In genomic region chr11:76685604-76686003, GRCm38 (mm10) we compare ENCODE assay signal across 20 mouse cellular contexts. TPM values are rescaled to one million over a fixed set of nuclear protein-coding genes. Genes with fewer than 3 reads are reported as not detected.
DNase-seq lines count a peak whose midpoint lies in the region; ATAC-seq and TF ChIP-seq lines count a peak whose summit lies in the region.
"Had no signal": no experiment of that assay in that cellular context is flagged by ENCODE, and none has a peak within 500 bp of the region (broad histone marks: within the 10 kb centered on the region; RNA-seq: fewer than 3 reads in every experiment).

No protein-coding gene starts in this region.

- H3K36me3 ChIP-seq in myocyte (ENCODE audit: control insufficient read depth, insufficient read depth), result no peaks in the 10 kb centered on the region
- H3K36me3 ChIP-seq: G1E had no signal

- no peak overlapping the region for H3ac ChIP-seq in myocyte (ENCODE audit: control insufficient read depth, insufficient read length)

- peak overlapping the region; percentile 90 for H3K27ac ChIP-seq in brown adipose tissue, adult 24 weeks (replicated peaks; ENCODE audit: low read depth, low read length)

- peak overlapping the region; percentile 66 for H3K4me3 ChIP-seq in brown adipose tissue, adult 24 weeks (ENCODE audit: insufficient read depth, low read depth, low read length)
- no peak overlapping the region for H3K4me3 ChIP-seq in myocyte

- TF ChIP-seq POLR2A in myocyte (IDR thresholded peaks at IDR 0.05; ENCODE audit: insufficient read length, low read depth), result no peak

- H3K79me2 ChIP-seq in myocyte (ENCODE audit: control insufficient read depth, insufficient read depth), result no peaks in the 10 kb centered on the region

- no peaks in the 10 kb centered on the region for H3K27me3 ChIP-seq in myocyte (ENCODE audit: control insufficient read depth, insufficient read depth, insufficient read length)

- no peak overlapping the region for H3K4me2 ChIP-seq in myocyte (ENCODE audit: low read depth)

- DNase-seq in cerebellum, adult 9-10 months, result no peak
- DNase-seq: adrenal gland, adult 2 months; adrenal gland, adult 8-10 months; adrenal gland, postnatal 10 days; adrenal gland, postnatal 14 days; adrenal gland, postnatal 25 days; adrenal gland, postnatal 36 days; B cell, adult 2 months; cerebellum, adult 11 months; cerebellum, adult 11-12 months; cerebellum, adult 18-20 months; cerebellum, adult 2 months; cerebellum, adult 8-10 months had no signal

- peaks cover 3% of the 10 kb centered on the region; the same call in 1 of the 2 replicates for H3K4me1 ChIP-seq in brown adipose tissue, adult 24 weeks (ENCODE audit: control insufficient read depth, insufficient read depth, insufficient read length, low read length)

- no peak for ATAC-seq in cerebellum, adult (ENCODE audit: insufficient number of reproducible peaks, low FRiP score, low TSS enrichment)
- ATAC-seq: activated CD4-positive, CD25-positive, alpha-beta regulatory T cell, adult 4 months; CD4-positive, CD25-positive, alpha-beta regulatory T cell, adult 4 months; Patski had no signal

TF ChIP-seq in myocyte, 11 proteins besides CTCF, POLR2A, EP300 and RAD21:
- TF ChIP-seq E2F4 (IDR thresholded peaks at IDR 0.05; ENCODE audit: insufficient read depth) (no peak), MYOD1 (IDR thresholded peaks at IDR 0.05; ENCODE audit: control insufficient read depth in 1 of 3, insufficient read length in 2 of 3, low read depth in 2 of 3) (peak in 2 of 3 experiments; percentile 53 to 58)

RNA-seq across cellular contexts. Expression of gene Trarg1, which starts 6.0 kb away (rescaled TPM):
- 368 and 373 TPM in 2 replicates for polyA plus RNA-seq in brown adipose tissue, adult 24 weeks (2012; ENCODE audit: insufficient read depth, insufficient read length, missing spikeins)
- polyA plus RNA-seq in myocyte (2012; fragmentation: generic; extraction: Trizol), result 0.34 TPM
- polyA plus RNA-seq: CD4-positive, CD25-positive, alpha-beta regulatory T cell, adult 4 months; G1E had no signal

RNA-seq across cellular contexts. Expression of gene Bhlha9, which starts 13.3 kb away (rescaled TPM):
- polyA plus RNA-seq in brown adipose tissue, adult 24 weeks (2012; ENCODE audit: insufficient read depth, insufficient read length, missing spikeins), result not detected in 2 replicates
- not detected for polyA plus RNA-seq in myocyte (2012; fragmentation: generic; extraction: Trizol)
- polyA plus RNA-seq: activated CD4-positive, CD25-positive, alpha-beta regulatory T cell, adult 4 months; CD4-positive, CD25-positive, alpha-beta regulatory T cell, adult 4 months; G1E had no signal

Comparison
In these comparisons a context has a peak if more than half of its experiments do, and no peak if none do; other contexts are left out.
1. RNA of gene Trarg1, which starts 6.0 kb away (polyA plus RNA-seq): 368 to 373 TPM in brown adipose tissue, adult 24 weeks; 0.34 TPM in myocyte (single experiment); every median in the first group is over 100 times any median in the second.